Mouse (Mus musculus): Measurements from ENCODE around the gene Ap4m1. TPM values are rescaled to one million over a fixed set of nuclear protein-coding genes. Genes with fewer than 3 reads are reported as not detected.
A peak's percentile ranks its signal among the peaks of the same experiment; 100 is the strongest.

The Ap4m1 gene
- polyA plus RNA-seq, 1 experiment from 2014 or later, result 21.2 TPM

MicroRNA genes within 50 kb of the gene (microRNA counts, 519-probe panel; counts per million panel counts)
- 5,691 counts per million, percentile 92 among the panel's probes with 10 or more counts for microRNA mmu-miR-106b
- microRNA mmu-miR-25, result 6,670 counts per million, percentile 97 among the panel's probes with 10 or more counts
- microRNA mmu-miR-93, result 5,576 counts per million, percentile 90 among the panel's probes with 10 or more counts

Small RNAs within 50 kb of the gene (microRNA-seq; reads per million reads assigned to microRNA genes)
- gene Mir106b (13,684 reads per million, percentile 96 among the genes with 10 or more reads in this experiment), gene Mir25 (1,009 reads per million, percentile 75 among the genes with 10 or more reads in this experiment), gene Mir93 (14,805 reads per million, percentile 96 among the genes with 10 or more reads in this experiment)

Other genes with a start within 250 kb of the Ap4m1 start
- 0.14 TPM in 1 of 2 replicates, not detected in the other for gene Gjc3, start 208.9 kb upstream of the Ap4m1 start, polyA plus RNA-seq (2014; fragmentation: Nextera tagmentation; extraction: Ambion mirVana)
- gene Azgp1, start 190.5 kb upstream of the Ap4m1 start, polyA plus RNA-seq (2014; fragmentation: Nextera tagmentation; extraction: Ambion mirVana), result not detected in 2 replicates
- not detected in 2 replicates for gene Smok3a, start 150.7 kb upstream of the Ap4m1 start, polyA plus RNA-seq (2014; fragmentation: Nextera tagmentation; extraction: Ambion mirVana)
- gene Smok3b, start 150.6 kb upstream of the Ap4m1 start, polyA plus RNA-seq (2014; fragmentation: Nextera tagmentation; extraction: Ambion mirVana), result not detected in 2 replicates
- gene Smok3c, start 118.8 kb upstream of the Ap4m1 start, polyA plus RNA-seq (2014; fragmentation: Nextera tagmentation; extraction: Ambion mirVana), result not detected in 2 replicates
- 31.5 and 39.9 TPM in 2 replicates for gene Zkscan1, start 86.9 kb upstream of the Ap4m1 start, polyA plus RNA-seq (2014; fragmentation: Nextera tagmentation; extraction: Ambion mirVana)
- 94.4 and 96.4 TPM in 2 replicates for gene Zscan21, start 55.1 kb upstream of the Ap4m1 start, polyA plus RNA-seq (2014; fragmentation: Nextera tagmentation; extraction: Ambion mirVana)
- gene Zfp113, start 16.3 kb upstream of the Ap4m1 start, polyA plus RNA-seq (2014; fragmentation: Nextera tagmentation; extraction: Ambion mirVana), result 21.1 and 23.6 TPM in 2 replicates
- gene Cops6, start 10.9 kb upstream of the Ap4m1 start, polyA plus RNA-seq (2014; fragmentation: Nextera tagmentation; extraction: Ambion mirVana), result 300 and 307 TPM in 2 replicates
- gene Mcm7, start 420 bp downstream of the Ap4m1 start, polyA plus RNA-seq (2014; fragmentation: Nextera tagmentation; extraction: Ambion mirVana), result 336 and 343 TPM in 2 replicates
- gene Taf6, start 15.4 kb downstream of the Ap4m1 start, polyA plus RNA-seq (2014; fragmentation: Nextera tagmentation; extraction: Ambion mirVana), result 140 and 142 TPM in 2 replicates
- 58.5 and 64.9 TPM in 2 replicates for gene Cnpy4, start 15.5 kb downstream of the Ap4m1 start, polyA plus RNA-seq (2014; fragmentation: Nextera tagmentation; extraction: Ambion mirVana)
- gene Mblac1, start 22.3 kb downstream of the Ap4m1 start, polyA plus RNA-seq (2014; fragmentation: Nextera tagmentation; extraction: Ambion mirVana), result 7.5 and 8.1 TPM in 2 replicates
- gene Nxpe5, start 53.9 kb downstream of the Ap4m1 start, polyA plus RNA-seq (2014; fragmentation: Nextera tagmentation; extraction: Ambion mirVana), result 0.07 TPM in 1 of 2 replicates, not detected in the other
- 33.0 and 36.3 TPM in 2 replicates for gene Lamtor4, start 83.5 kb downstream of the Ap4m1 start, polyA plus RNA-seq (2014; fragmentation: Nextera tagmentation; extraction: Ambion mirVana)
- gene BC037034, start 92.0 kb downstream of the Ap4m1 start, polyA plus RNA-seq (2014; fragmentation: Nextera tagmentation; extraction: Ambion mirVana), result 4.8 and 5.2 TPM in 2 replicates
- gene Gal3st4, start 100.8 kb downstream of the Ap4m1 start, polyA plus RNA-seq (2014; fragmentation: Nextera tagmentation; extraction: Ambion mirVana), result 3.5 and 4.2 TPM in 2 replicates
- gene Gm43720, start 108.0 kb downstream of the Ap4m1 start, polyA plus RNA-seq (2014; fragmentation: Nextera tagmentation; extraction: Ambion mirVana), result 0.03 and 0.24 TPM in 2 replicates
- gene Gpc2, start 108.0 kb downstream of the Ap4m1 start, polyA plus RNA-seq (2014; fragmentation: Nextera tagmentation; extraction: Ambion mirVana), result 14.0 and 15.8 TPM in 2 replicates
- 4.6 and 5.5 TPM in 2 replicates for gene Stag3, start 108.2 kb downstream of the Ap4m1 start, polyA plus RNA-seq (2014; fragmentation: Nextera tagmentation; extraction: Ambion mirVana)
- 0.13 TPM in 1 of 2 replicates, not detected in the other for gene Pvrig, start 170.0 kb downstream of the Ap4m1 start, polyA plus RNA-seq (2014; fragmentation: Nextera tagmentation; extraction: Ambion mirVana)

Data from limb, embryonic 11.5 days (tissue).